Mouse (Mus musculus): ENCODE measurements around the gene Nsun2.

DNA sequence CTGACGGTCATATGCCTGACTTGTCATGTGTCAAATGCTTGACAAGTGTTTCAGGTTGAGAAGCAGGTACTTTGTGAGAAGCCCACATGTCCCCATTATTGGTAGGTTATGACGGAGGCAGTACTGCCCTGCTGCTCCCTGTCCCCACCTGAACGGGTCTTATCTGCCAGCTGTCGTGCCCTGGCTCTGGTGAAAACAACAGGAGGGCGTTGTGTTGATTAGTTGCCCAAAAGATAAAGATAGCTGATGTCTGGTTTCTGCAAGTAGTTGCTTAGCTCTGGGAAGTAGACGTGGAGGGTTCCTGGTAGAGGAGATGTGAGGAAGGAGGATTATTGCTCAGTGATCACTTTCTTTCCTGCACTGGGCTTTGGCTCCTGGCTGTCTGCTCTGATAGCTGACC, 83.2 kb downstream of the Nsun2 start:
- TF ChIP-seq CTCF (IDR thresholded peaks at IDR 0.05; ENCODE audit: control insufficient read depth, insufficient read depth, low read length) (no peak), POLR2A (IDR thresholded peaks at IDR 0.05; ENCODE audit: borderline replicate concordance, control insufficient read depth, low read depth, low read length) (no peak)

Data from bone marrow, adult 2 months (tissue).